Mouse (Mus musculus): ENCODE results near the gene Vps45.

Gene Vps45

GRCm38 (mm10) chr3:96058231-96058896, at the start of gene Vps45:
TSS of gene Vps45 (minus strand) at chr3:96058466.
- ATAC-seq (ENCODE audit: insufficient number of reproducible peaks, low FRiP score, low TSS enrichment) = peak; percentile 72; the same call in 1 of the 2 replicates

- no peak for ATAC-seq (ENCODE audit: insufficient number of reproducible peaks, low FRiP score, low TSS enrichment)
Measured at GRCm38 (mm10) chr3:96106151-96106550, 47.9 kb upstream of the Vps45 start.

GRCm38 (mm10) chr3:96105232-96105747, 47.0 kb upstream of the Vps45 start:
- no peak for ATAC-seq (ENCODE audit: insufficient number of reproducible peaks, low FRiP score, low TSS enrichment)

- peak; percentile 80; the same call in 1 of the 2 replicates for ATAC-seq (ENCODE audit: insufficient number of reproducible peaks, low FRiP score, low TSS enrichment)
Measured at GRCm38 (mm10) chr3:96104261-96105065, 46.2 kb upstream of the Vps45 start, which contains the start of gene Otud7b. TSS of gene Otud7b (plus strand) at chr3:96104527.

DNA sequence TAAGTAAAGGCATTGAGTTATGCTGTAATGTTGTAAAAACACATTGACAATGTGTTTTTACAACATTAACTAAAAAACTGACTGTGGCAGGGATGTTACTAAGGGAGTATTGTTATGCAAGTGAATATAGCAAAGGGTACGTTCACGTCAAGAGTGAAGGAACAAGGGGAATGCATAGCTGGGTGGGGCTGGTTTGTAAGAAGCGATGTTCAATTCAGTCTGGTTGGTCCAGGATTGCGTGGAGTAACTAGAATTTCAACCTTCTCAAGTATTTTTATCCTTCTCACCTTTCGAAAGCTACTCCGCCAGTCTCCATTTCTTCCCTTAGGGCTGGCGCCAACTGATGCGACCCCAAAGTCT, 45.6 kb upstream of the Vps45 start:
- ATAC-seq (ENCODE audit: insufficient number of reproducible peaks, low FRiP score, low TSS enrichment) = 0 out of 2 replicates have a peak, but pooled peaks have one; percentile 12

- no peak for ATAC-seq (ENCODE audit: insufficient number of reproducible peaks, low FRiP score, low TSS enrichment)
Measured at GRCm38 (mm10) chr3:96102100-96102872, 44.0 kb upstream of the Vps45 start.

- no peak for ATAC-seq (ENCODE audit: insufficient number of reproducible peaks, low FRiP score, low TSS enrichment)
Measured at GRCm38 (mm10) chr3:96098616-96099267, 40.5 kb upstream of the Vps45 start.

GRCm38 (mm10) chr3:96098168-96098567, 39.9 kb upstream of the Vps45 start:
- ATAC-seq (ENCODE audit: insufficient number of reproducible peaks, low FRiP score, low TSS enrichment) = no peak

- ATAC-seq (ENCODE audit: insufficient number of reproducible peaks, low FRiP score, low TSS enrichment) = no peak
Measured at GRCm38 (mm10) chr3:96094203-96094602, 35.9 kb upstream of the Vps45 start.

DNA sequence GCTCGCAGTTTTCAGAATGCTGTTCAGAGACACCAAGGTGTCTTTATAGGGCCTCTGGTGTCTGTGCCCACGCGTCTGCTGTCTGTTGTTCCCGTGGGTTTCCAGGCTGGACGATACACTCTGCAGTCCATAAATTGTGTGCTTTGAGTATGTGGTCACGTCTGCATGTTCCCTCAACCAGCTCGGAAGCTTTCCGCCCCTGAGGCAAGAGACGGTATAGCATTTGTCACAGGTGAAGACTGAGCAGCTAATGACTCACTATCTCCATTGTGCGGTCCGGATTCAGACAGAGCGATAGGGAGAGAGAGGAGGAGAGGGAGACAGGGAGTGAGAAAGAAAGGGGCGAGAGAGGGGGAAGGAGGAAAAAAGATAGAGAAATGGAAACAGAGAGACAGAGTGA, 35.2 kb upstream of the Vps45 start:
- no peak for ATAC-seq (ENCODE audit: insufficient number of reproducible peaks, low FRiP score, low TSS enrichment)

DNA sequence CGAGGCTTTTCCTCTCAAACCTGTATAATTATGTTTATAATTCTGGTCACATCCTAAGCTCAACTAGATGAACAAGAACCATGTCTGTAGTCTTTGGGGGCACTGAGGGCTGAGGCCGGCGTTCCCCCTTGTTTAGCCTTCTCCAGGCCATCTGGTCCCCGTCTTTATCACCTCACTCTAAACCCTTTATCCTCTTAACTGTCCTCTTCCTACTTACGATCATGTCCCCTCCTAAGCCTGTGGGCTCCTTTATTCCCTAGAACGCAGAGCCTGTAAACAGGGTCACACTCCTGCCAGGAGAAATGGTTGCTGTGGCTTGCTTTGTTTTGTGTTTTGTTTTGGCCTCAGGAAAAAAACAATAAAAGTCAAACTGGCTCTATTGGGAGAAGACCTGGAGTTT, 33.7 kb upstream of the Vps45 start:
- no peak for ATAC-seq (ENCODE audit: insufficient number of reproducible peaks, low FRiP score, low TSS enrichment)

DNA sequence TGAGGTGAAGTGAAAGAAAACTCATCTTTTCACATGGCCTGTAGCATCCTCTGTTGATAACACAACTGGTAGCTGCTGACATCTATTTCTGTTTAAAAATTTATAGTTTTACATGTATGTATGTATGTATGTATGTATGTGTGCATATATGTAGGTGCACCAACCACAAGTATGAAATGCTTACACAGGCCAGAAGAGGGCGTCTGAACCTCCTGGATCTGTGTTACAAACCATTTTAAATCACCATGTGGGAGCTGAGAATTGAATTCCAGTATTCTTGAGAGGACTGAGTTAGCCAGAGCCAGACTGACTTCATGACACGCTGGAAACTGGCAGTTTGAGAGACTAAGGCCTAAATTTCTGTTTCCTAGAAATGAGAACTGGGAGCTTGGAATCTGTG, 32.9 kb upstream of the Vps45 start:
- no peak for ATAC-seq (ENCODE audit: insufficient number of reproducible peaks, low FRiP score, low TSS enrichment)

- ATAC-seq (ENCODE audit: insufficient number of reproducible peaks, low FRiP score, low TSS enrichment) = no peak
Measured at GRCm38 (mm10) chr3:96089882-96090489, 31.7 kb upstream of the Vps45 start.

GRCm38 (mm10) chr3:96087801-96088200, 29.5 kb upstream of the Vps45 start:
- ATAC-seq (ENCODE audit: insufficient number of reproducible peaks, low FRiP score, low TSS enrichment) = no peak

DNA sequence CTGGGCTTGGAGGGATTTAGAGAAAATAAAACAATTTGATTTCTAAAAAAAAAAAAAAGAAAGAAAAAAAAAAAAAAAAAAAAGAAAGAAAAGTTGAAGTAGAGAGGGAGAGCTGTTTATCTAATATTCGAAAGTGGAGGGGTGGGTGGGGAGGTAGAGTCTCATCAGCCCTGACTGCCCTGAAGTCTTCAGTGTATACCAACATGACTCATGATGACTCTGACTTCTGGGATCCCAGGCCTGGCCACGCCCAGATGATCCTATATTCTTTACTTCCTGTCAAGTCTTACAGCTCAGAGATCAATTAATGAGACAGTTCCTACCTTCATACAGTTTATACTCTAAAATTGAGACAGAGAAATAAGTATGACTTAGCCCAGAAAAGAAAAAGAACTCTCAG, 29.0 kb upstream of the Vps45 start:
- ATAC-seq (ENCODE audit: insufficient number of reproducible peaks, low FRiP score, low TSS enrichment) = no peak

- ATAC-seq (ENCODE audit: insufficient number of reproducible peaks, low FRiP score, low TSS enrichment) = no peak
Measured at GRCm38 (mm10) chr3:96084146-96084755, 26.0 kb upstream of the Vps45 start.

- ATAC-seq (ENCODE audit: insufficient number of reproducible peaks, low FRiP score, low TSS enrichment) = no peak
Measured at GRCm38 (mm10) chr3:96082714-96083508, 24.6 kb upstream of the Vps45 start.

- no peak for ATAC-seq (ENCODE audit: insufficient number of reproducible peaks, low FRiP score, low TSS enrichment)
Measured at GRCm38 (mm10) chr3:96082100-96082499, 23.8 kb upstream of the Vps45 start.

DNA sequence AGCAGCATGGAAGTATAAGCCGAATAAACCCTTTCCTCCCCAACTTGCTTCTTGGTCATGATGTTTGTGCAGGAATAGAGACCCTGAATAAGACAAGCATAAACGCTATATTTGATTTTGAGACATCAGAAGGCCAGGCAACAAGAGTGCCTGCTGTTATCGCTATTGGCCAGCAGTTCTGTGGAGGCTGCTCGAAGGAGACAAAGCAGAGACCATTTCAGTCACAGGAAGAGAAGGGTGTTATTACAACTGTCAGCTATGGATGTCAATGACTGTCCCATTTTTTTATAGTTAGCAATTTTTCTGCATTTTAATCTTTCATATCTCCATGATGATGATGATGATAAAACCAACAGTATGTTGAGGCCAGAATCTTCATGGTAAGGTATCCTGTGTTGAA, 23.4 kb upstream of the Vps45 start:
- no peak for ATAC-seq (ENCODE audit: insufficient number of reproducible peaks, low FRiP score, low TSS enrichment)
